ENCODE assay signal across 12 mouse cellular contexts in genomic region chr4:118031132-118031775, GRCm38 (mm10).
DNase-seq lines count a peak whose midpoint lies in the region; TF ChIP-seq lines count a peak whose summit lies in the region.
"Had no signal": no experiment of that assay in that cellular context is flagged by ENCODE, and none has a peak within 500 bp of the region (broad histone marks: within the 10 kb centered on the region; RNA-seq: fewer than 3 reads in every experiment).

No protein-coding gene starts in this region.

- TF ChIP-seq CTCF in liver, adult 2 months (IDR thresholded peaks at IDR 0.05; ENCODE audit: low read depth, low read length), result no peak
- no peak for TF ChIP-seq CTCF in olfactory bulb, adult 2 months (IDR thresholded peaks at IDR 0.05; ENCODE audit: insufficient read depth, low read depth, low read length)

- H3K4me3 ChIP-seq in liver, adult 2 months (ENCODE audit: insufficient read depth, low read depth, low read length), result no peak overlapping the region
- H3K4me3 ChIP-seq in olfactory bulb, adult 2 months (ENCODE audit: insufficient read depth, low read depth, low read length), result no peak overlapping the region
- H3K4me3 ChIP-seq: heart, embryonic 13.5 days; limb, embryonic 15.5 days had no signal

- peaks cover 18% of the 10 kb centered on the region for H3K4me1 ChIP-seq in liver, adult 2 months (ENCODE audit: control insufficient read depth, insufficient read depth, low read length)
- H3K4me1 ChIP-seq in olfactory bulb, adult 2 months (ENCODE audit: control insufficient read depth, insufficient read depth, low read length), result peaks cover 32% of the 10 kb centered on the region

- TF ChIP-seq POLR2A in liver, adult 2 months (IDR thresholded peaks at IDR 0.05; ENCODE audit: extremely low read depth, insufficient read depth, low read length), result no peak
- no peak for TF ChIP-seq POLR2A in olfactory bulb, adult 2 months (IDR thresholded peaks at IDR 0.05; ENCODE audit: insufficient read depth, low read depth, low read length)

- H3K79me2 ChIP-seq in liver, adult 2 months (ENCODE audit: control insufficient read depth, insufficient read depth, low read length), result peaks cover 20% of the 10 kb centered on the region; the same call in 1 of the 2 replicates

- intact Hi-C loops in gastrocnemius, postnatal 14 days (cut with DNase I; ENCODE audit: low total_unique reads), result no loop called here

- no peaks in the 10 kb centered on the region for H3K27me3 ChIP-seq in liver, adult 2 months (ENCODE audit: control insufficient read depth, insufficient read depth, low read length)
- H3K27me3 ChIP-seq: heart, embryonic 13.5 days; limb, embryonic 15.5 days had no signal

- no peaks in the 10 kb centered on the region for H3K36me3 ChIP-seq in liver, adult 2 months (ENCODE audit: control insufficient read depth, insufficient read depth, low read length)
- H3K36me3 ChIP-seq: heart, embryonic 13.5 days; limb, embryonic 15.5 days had no signal

- H3K27ac ChIP-seq in liver, adult 2 months (replicated peaks; ENCODE audit: insufficient read depth, low read depth, low read length), result peak overlapping the region; percentile 22; the same call in 1 of the 2 replicates
- H3K27ac ChIP-seq in olfactory bulb, adult 2 months (ENCODE audit: insufficient read depth, low read depth, low read length), result peak overlapping the region; percentile 84
- H3K27ac ChIP-seq: heart, embryonic 13.5 days; limb, embryonic 15.5 days had no signal

- peak; percentile 55 to 67 for DNase-seq in cerebellum, postnatal 14 days
- DNase-seq in cerebellum, adult 11 months, result no peak
- DNase-seq in liver, adult 2 months (ENCODE audit: extremely low read depth, low read depth, low spot score), result peak; percentile 62
- DNase-seq in liver, result no peak
- peak; percentile 94 for DNase-seq in kidney, adult 9 months
- DNase-seq in gastrocnemius, postnatal 14 days, result no peak
- no peak for DNase-seq in testis, postnatal 10 days (ENCODE audit: low spot score)
- DNase-seq: B cell, adult 2 months; thymus, postnatal 36 days had no signal

- H3K9ac ChIP-seq in liver, adult 2 months (ENCODE audit: low read depth, low read length), result no peak overlapping the region
- H3K9ac ChIP-seq: heart, embryonic 13.5 days; limb, embryonic 15.5 days had no signal

- WGBS in liver, adult 2 months, result 30% methylated on average over 6 of the region's 6 CpGs
- WGBS in olfactory bulb, adult 2 months, result 20% methylated on average over 6 of the region's 6 CpGs

Comparison
In these comparisons a context has a peak if more than half of its experiments do, and no peak if none do; other contexts are left out.
1. DNase-seq: peak in cerebellum, postnatal 14 days (2 of 2), liver, adult 2 months (single experiment) and kidney, adult 9 months (single experiment); none in cerebellum, adult 11 months (single experiment), liver (single experiment), gastrocnemius, postnatal 14 days (single experiment) and testis, postnatal 10 days (single experiment).